In the genomic region with DNA sequence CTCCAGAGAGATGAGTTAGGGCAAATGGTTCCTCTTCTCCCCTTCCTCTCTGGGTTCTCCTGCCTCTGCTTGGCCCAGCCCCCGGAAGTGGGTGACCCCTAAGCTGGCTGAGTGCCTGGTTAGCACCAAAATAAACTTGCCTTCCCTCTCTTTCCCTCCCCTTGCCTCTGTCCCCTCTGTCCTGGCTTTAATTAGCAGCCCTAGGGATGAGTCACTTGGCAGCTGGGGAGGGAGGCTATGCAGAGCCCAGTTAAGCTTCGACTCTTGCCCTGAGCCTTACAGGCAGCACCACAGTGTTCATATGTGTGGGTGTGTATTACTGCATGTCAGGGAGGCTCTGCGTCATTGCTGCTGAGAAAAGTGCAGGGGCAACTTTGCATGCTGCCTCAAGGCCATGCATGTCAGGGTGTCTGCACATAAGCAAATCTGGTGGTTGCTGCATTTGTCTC, we compare ENCODE assay signal across 8 mouse cellular contexts. TPM values are rescaled to one million over a fixed set of nuclear protein-coding genes. Genes with fewer than 3 reads are reported as not detected.
DNase-seq lines count a peak whose midpoint lies in the region; ATAC-seq and TF ChIP-seq lines count a peak whose summit lies in the region.

No protein-coding gene starts in this region.

- no peak for DNase-seq in midbrain, embryonic 10.5 days (ENCODE audit: low spot score)
- DNase-seq in adrenal gland, postnatal 10 days: peak; percentile 53
- peak; percentile 5 for DNase-seq in embryo, embryonic 9.5 days (ENCODE audit: extremely low spot score)
- peak; percentile 83 for DNase-seq in heart, postnatal 10 days
- DNase-seq in liver, embryonic 11.5 days (ENCODE audit: low spot score): no peak
- DNase-seq in stomach, postnatal 0 days (ENCODE audit: low spot score): peak; percentile 14

- WGBS in midbrain, embryonic 10.5 days: 57% methylated on average over 3 of the region's 3 CpGs
- WGBS in midbrain, embryonic 16.5 days: 46% methylated on average over 3 of the region's 3 CpGs
- WGBS in liver, embryonic 11.5 days: 37% methylated on average over 3 of the region's 3 CpGs
- 30% methylated on average over 3 of the region's 3 CpGs for WGBS in stomach, postnatal 0 days

- no peaks in the 10 kb centered on the region for H3K9me3 ChIP-seq in midbrain, embryonic 10.5 days (replicated peaks)
- no peaks in the 10 kb centered on the region for H3K9me3 ChIP-seq in midbrain, embryonic 16.5 days (replicated peaks; ENCODE audit: control insufficient read depth, low read length, poor library complexity, severe bottlenecking)
- H3K9me3 ChIP-seq in liver, embryonic 11.5 days (ENCODE audit: control insufficient read depth, low read length): no peaks in the 10 kb centered on the region
- no peaks in the 10 kb centered on the region for H3K9me3 ChIP-seq in stomach, postnatal 0 days (ENCODE audit: control insufficient read depth, low read length)

- H3K4me1 ChIP-seq in midbrain, embryonic 10.5 days: peaks cover 24% of the 10 kb centered on the region
- H3K4me1 ChIP-seq in midbrain, embryonic 16.5 days (ENCODE audit: control insufficient read depth, insufficient read depth, low read length): peaks cover 9% of the 10 kb centered on the region; the same call in 1 of the 2 replicates
- no peaks in the 10 kb centered on the region for H3K4me1 ChIP-seq in liver, embryonic 11.5 days (replicated peaks; ENCODE audit: control insufficient read depth, insufficient read depth, low read length)
- H3K4me1 ChIP-seq in stomach, postnatal 0 days (replicated peaks; ENCODE audit: control insufficient read depth, insufficient read depth): no peaks in the 10 kb centered on the region

- no peak overlapping the region for H3K9ac ChIP-seq in midbrain, embryonic 16.5 days (ENCODE audit: low read depth, low read length)
- H3K9ac ChIP-seq in liver, embryonic 11.5 days (ENCODE audit: low read depth, low read length): no peak overlapping the region
- no peak overlapping the region for H3K9ac ChIP-seq in stomach, postnatal 0 days (ENCODE audit: low read length)

- H3K4me3 ChIP-seq in midbrain, embryonic 10.5 days: no peak overlapping the region
- H3K4me3 ChIP-seq in midbrain, embryonic 16.5 days (ENCODE audit: low read depth, low read length): no peak overlapping the region
- no peak overlapping the region for H3K4me3 ChIP-seq in liver, embryonic 11.5 days (ENCODE audit: low read depth, low read length)
- H3K4me3 ChIP-seq in stomach, postnatal 0 days (ENCODE audit: low read depth, low read length): no peak overlapping the region

- no peak for ATAC-seq in midbrain, embryonic 16.5 days
- peak; percentile 45; the same call in 1 of the 2 replicates for ATAC-seq in liver, embryonic 11.5 days (replicated peaks; ENCODE audit: low FRiP score)
- peak; percentile 86 for ATAC-seq in stomach, postnatal 0 days (ENCODE audit: low FRiP score, low TSS enrichment)
- ATAC-seq in erythroblast, adult 5-6 weeks (replicated peaks; ENCODE audit: low FRiP score, poor library complexity, severe bottlenecking): no peak

- intact Hi-C loops in heart, postnatal 10 days (cut with DNase I): loop anchor here (2.0 kb wide), 1 partner anchor 24 kb away; no protein-coding TSS in a partner anchor

- no peak overlapping the region for H3K4me2 ChIP-seq in midbrain, embryonic 16.5 days (ENCODE audit: low read length)
- no peak overlapping the region for H3K4me2 ChIP-seq in liver, embryonic 11.5 days
- H3K4me2 ChIP-seq in stomach, postnatal 0 days (replicated peaks; ENCODE audit: low read depth): no peak overlapping the region

- TF ChIP-seq CTCF in stomach, postnatal 0 days (IDR thresholded peaks at IDR 0.05; ENCODE audit: low read depth): no peak

- no peaks in the 10 kb centered on the region for H3K36me3 ChIP-seq in midbrain, embryonic 10.5 days
- H3K36me3 ChIP-seq in midbrain, embryonic 16.5 days (ENCODE audit: control insufficient read depth, insufficient read depth, low read length): no peaks in the 10 kb centered on the region
- no peaks in the 10 kb centered on the region for H3K36me3 ChIP-seq in liver, embryonic 11.5 days (ENCODE audit: control insufficient read depth, insufficient read depth, low read length)
- H3K36me3 ChIP-seq in stomach, postnatal 0 days (ENCODE audit: control insufficient read depth, insufficient read depth, low read length): no peaks in the 10 kb centered on the region

- H3K27ac ChIP-seq in midbrain, embryonic 10.5 days (replicated peaks): 0 out of 2 replicates have a peak overlapping the region, but pooled peaks have one; percentile 17
- H3K27ac ChIP-seq in midbrain, embryonic 16.5 days (ENCODE audit: low read length): no peak overlapping the region
- H3K27ac ChIP-seq in liver, embryonic 11.5 days (ENCODE audit: low read depth, low read length): no peak overlapping the region; the same call in 1 of the 2 replicates
- no peak overlapping the region for H3K27ac ChIP-seq in stomach, postnatal 0 days (replicated peaks)

- no peak for TF ChIP-seq EP300 in stomach, postnatal 0 days (optimal IDR thresholded peaks at IDR 0.05)

- H3K27me3 ChIP-seq in midbrain, embryonic 10.5 days (ENCODE audit: low read depth, poor library complexity, severe bottlenecking): peaks cover 98% of the 10 kb centered on the region
- H3K27me3 ChIP-seq in midbrain, embryonic 16.5 days (ENCODE audit: control insufficient read depth, insufficient read depth, low read depth, low read length): peaks cover 43% of the 10 kb centered on the region
- peaks cover 37% of the 10 kb centered on the region for H3K27me3 ChIP-seq in liver, embryonic 11.5 days (replicated peaks; ENCODE audit: control insufficient read depth, insufficient read depth, low read length)
- H3K27me3 ChIP-seq in stomach, postnatal 0 days (ENCODE audit: control insufficient read depth, insufficient read depth, low read length): no peaks in the 10 kb centered on the region

RNA-seq across cellular contexts. Expression of a gene that starts 28.4 kb away (rescaled TPM):
- polyA plus RNA-seq in midbrain, embryonic 10.5 days (2016; fragmentation: Nextera tagmentation; extraction: Ambion mirVana): 1.00 and 1.4 TPM in 2 replicates
- polyA plus RNA-seq in midbrain, embryonic 16.5 days (2015; fragmentation: Nextera tagmentation; extraction: Ambion mirVana): 4.9 and 5.1 TPM in 2 replicates
- total RNA-seq in adrenal gland, postnatal 10 days (2021): 10 to 100 TPM; 25.3 to 30.0 TPM
- total RNA-seq in heart, postnatal 10 days (2021): 10 to 100 TPM; 66.9 to 69.9 TPM
- polyA plus RNA-seq in liver, embryonic 11.5 days (2014; fragmentation: Nextera tagmentation; extraction: Ambion mirVana): 0.86 and 1.8 TPM in 2 replicates
- polyA plus RNA-seq in stomach, postnatal 0 days (2015; fragmentation: Nextera tagmentation; extraction: Ambion mirVana): 3.6 TPM in 2 replicates
- total RNA-seq in erythroblast, adult 5-6 weeks (2015; ENCODE audit: low replicate concordance): 0.84 and 1.2 TPM in 2 replicates
- total RNA-seq in erythroblast, adult 5-6 weeks (2017; ENCODE audit: low replicate concordance): 0.26 TPM in 1 of 2 replicates, not detected in the other

Comparison
In these comparisons a context has a peak if more than half of its experiments do, and no peak if none do; other contexts are left out.
1. DNase-seq: peak in adrenal gland, postnatal 10 days (single experiment), embryo, embryonic 9.5 days (single experiment), heart, postnatal 10 days (2 of 2) and stomach, postnatal 0 days (single experiment); none in midbrain, embryonic 10.5 days (single experiment) and liver, embryonic 11.5 days (single experiment).
2. ATAC-seq: peak in liver, embryonic 11.5 days (single experiment) and stomach, postnatal 0 days (single experiment); none in midbrain, embryonic 16.5 days (single experiment) and erythroblast, adult 5-6 weeks (single experiment).